Mouse (Mus musculus): Measurements from ENCODE around the gene Kcng3.

DNA sequence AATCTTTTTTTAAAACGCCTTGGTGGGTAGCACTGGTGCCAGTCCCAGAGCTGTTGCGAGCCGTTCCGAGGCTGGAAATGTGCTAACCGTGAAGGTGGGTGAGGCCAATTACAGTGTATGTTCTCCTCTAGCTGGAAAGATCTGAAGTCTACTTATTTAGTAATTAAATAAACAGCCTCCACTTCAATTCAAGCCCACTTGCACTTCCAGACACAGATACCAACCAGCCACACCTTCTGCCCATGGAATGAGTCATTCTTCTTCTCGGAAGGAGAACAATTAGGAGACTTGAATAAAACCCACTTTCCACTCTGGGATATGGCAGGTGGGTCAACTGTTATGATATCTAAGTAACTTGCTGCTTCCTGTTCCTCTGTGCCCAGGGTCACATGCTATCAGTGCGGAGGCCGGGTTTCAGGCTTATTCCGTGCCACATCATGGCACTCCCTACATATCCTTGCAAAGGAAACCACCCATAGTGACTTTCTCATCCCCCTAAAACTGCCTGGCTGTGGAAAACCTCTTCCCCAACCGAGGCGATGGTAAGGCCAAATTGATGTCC is 54.8 kb downstream of the Kcng3 start:
- TF ChIP-seq CTCF (IDR thresholded peaks at IDR 0.05; ENCODE audit: borderline replicate concordance, control insufficient read depth, extremely low read depth, insufficient read depth, low read length, poor library complexity) (no peak), POLR2A (IDR thresholded peaks at IDR 0.05; ENCODE audit: control insufficient read depth, extremely low read depth, insufficient read depth, low read length, poor library complexity) (no peak)

Data from thymus, adult 2 months (tissue).